Mouse (Mus musculus) kidney, embryonic 14.5 days (tissue): ENCODE measurements around the gene Coil. TPM values are rescaled to one million over a fixed set of nuclear protein-coding genes. Genes with fewer than 3 reads are reported as not detected.

ENCODE experiments used
- ATAC-seq: fragments of 200-750 bp; cut with Nextera tagmentation; 2 replicates; pipeline ENCODE4 v1.8.0; 2017; ENCODE audit warnings: moderate number of reproducible peaks, mild to moderate bottlenecking, moderate TSS enrichment, moderate library complexity; ENCODE audit not compliant: low FRiP score, low TSS enrichment
- H3K27ac ChIP-seq: fragments of 300-500 bp; sonication (generic); 2 replicates; pipeline ENCODE4 v1.5.1; 2014; ENCODE audit warnings: low read depth, mild to moderate bottlenecking, low read length, moderate library complexity, mixed read lengths
- H3K27me3 ChIP-seq: fragments of 300-500 bp; sonication (generic); 2 replicates; pipeline ENCODE4 v1.6.1; 2014; ENCODE audit warnings: mild to moderate bottlenecking, low read length; ENCODE audit not compliant: control insufficient read depth, insufficient read depth
- H3K36me3 ChIP-seq: fragments of 300-500 bp; sonication (generic); 2 replicates; pipeline ENCODE4 v1.6.1; 2014; ENCODE audit warnings: low read length, mixed read lengths; ENCODE audit not compliant: control insufficient read depth, insufficient read depth
- H3K4me1 ChIP-seq: fragments of 300-500 bp; sonication (generic); 2 replicates; pipeline ENCODE4 v1.6.1; 2014; ENCODE audit warnings: low read length, mixed read lengths; ENCODE audit not compliant: control insufficient read depth, insufficient read depth
- H3K4me2 ChIP-seq: fragments of 300-500 bp; sonication (generic); replicated peaks from 2 replicates; pipeline ENCODE4 v1.6.1; 2014; ENCODE audit warnings: low read depth, mild to moderate bottlenecking, low read length
- H3K4me3 ChIP-seq: fragments of 300-500 bp; sonication (generic); 2 replicates; pipeline ENCODE4 v1.5.1; 2014; ENCODE audit warnings: mild to moderate bottlenecking, low read length
- H3K9ac ChIP-seq: fragments of 300-500 bp; sonication (generic); 2 replicates; pipeline ENCODE4 v1.6.1; 2014; ENCODE audit warnings: low read depth, mild to moderate bottlenecking, low read length, moderate library complexity
- H3K9me3 ChIP-seq: fragments of 300-500 bp; sonication (generic); 2 replicates; pipeline ENCODE4 v1.6.1; 2016; ENCODE audit warnings: low read length; ENCODE audit not compliant: control insufficient read depth
- WGBS: fragments of 180-500 bp; shearing (Covaris S2); extraction: QIAGEN DNeasy Blood & Tissue Kit; methylation state at CpG from one replicate; pipeline ENCODE4 v1.1.7; 2014; 5-methylcytosine and 5-hydroxymethylcytosine counted together
- polyA plus RNA-seq: library from polyadenylated mRNA; unstranded; fragments of >200 nt; fragmentation: Nextera tagmentation; extraction: Ambion mirVana; gene quantifications from 2 replicates; pipeline ENCODE4 v1.2.1, GENCODE M21; 2014

Gene Coil
- 12.1 and 14.5 TPM in 2 replicates for polyA plus RNA-seq

- WGBS, result 34% methylated on average over 2 of the region's 2 CpGs
- H3K27me3 ChIP-seq, result no peaks in the 10 kb centered on the region
- ATAC-seq, result no peak
- H3K9ac ChIP-seq, result no peak within 1 kb of the TSS
- H3K4me3 ChIP-seq, result no peak within 1 kb of the TSS
- H3K4me2 ChIP-seq, result no peak within 1 kb of the TSS
- H3K4me1 ChIP-seq, result peaks cover 6% of the 10 kb centered on the region; the same call in 1 of the 2 replicates
- H3K27ac ChIP-seq, result no peak within 1 kb of the TSS
- no peaks in the 10 kb centered on the region for H3K9me3 ChIP-seq
- H3K36me3 ChIP-seq, result no peaks in the 10 kb centered on the region
Observed at GRCm38 (mm10) chr11:88970202-88970732, at the start of gene Coil. Gene Coil, plus strand, starts transcription at chr11:88970252.

- no peak overlapping the region for H3K9ac ChIP-seq
- no peak overlapping the region for H3K4me2 ChIP-seq
- no peaks in the 10 kb centered on the region for H3K9me3 ChIP-seq
- H3K27me3 ChIP-seq, result no peaks in the 10 kb centered on the region
- 67% methylated on average over 5 of the region's 5 CpGs for WGBS
- no peak for ATAC-seq
- H3K4me3 ChIP-seq, result no peak overlapping the region
- H3K36me3 ChIP-seq, result peaks cover 32% of the 10 kb centered on the region
- no peak overlapping the region for H3K27ac ChIP-seq
- H3K4me1 ChIP-seq, result no peaks in the 10 kb centered on the region
Observed at GRCm38 (mm10) chr11:88926566-88926965, 43.5 kb upstream of the Coil start.

- WGBS, result 81% methylated on average over 14 of the region's 14 CpGs
- peaks cover 42% of the 10 kb centered on the region for H3K36me3 ChIP-seq
- H3K4me1 ChIP-seq, result no peaks in the 10 kb centered on the region
- H3K4me2 ChIP-seq, result no peak overlapping the region
- no peak overlapping the region for H3K9ac ChIP-seq
- no peaks in the 10 kb centered on the region for H3K9me3 ChIP-seq
- no peak overlapping the region for H3K4me3 ChIP-seq
- no peak overlapping the region for H3K27ac ChIP-seq
- H3K27me3 ChIP-seq, result no peaks in the 10 kb centered on the region
- no peak for ATAC-seq
Observed at GRCm38 (mm10) chr11:88931692-88932530, 38.1 kb upstream of the Coil start.

- Histone ChIP-seq H3K27ac (no peak overlapping the region), H3K4me1 (no peaks in the 10 kb centered on the region), H3K27me3 (no peaks in the 10 kb centered on the region), H3K9ac (no peak overlapping the region), H3K4me2 (no peak overlapping the region), H3K9me3 (no peaks in the 10 kb centered on the region), H3K36me3 (peaks cover 39% of the 10 kb centered on the region), H3K4me3 (no peak overlapping the region)
- ATAC-seq, result no peak
- 93% methylated on average over 9 of the region's 9 CpGs for WGBS
Observed at GRCm38 (mm10) chr11:88933030-88933429, 37.0 kb upstream of the Coil start.

GRCm38 (mm10) chr11:88934089-88935000, 35.7 kb upstream of the Coil start:
- Histone ChIP-seq H3K9ac (no peak overlapping the region), H3K27ac (no peak overlapping the region), H3K4me1 (no peaks in the 10 kb centered on the region), H3K36me3 (peaks cover 30% of the 10 kb centered on the region), H3K27me3 (no peaks in the 10 kb centered on the region), H3K9me3 (no peaks in the 10 kb centered on the region), H3K4me2 (no peak overlapping the region), H3K4me3 (no peak overlapping the region)
- no peak for ATAC-seq
- WGBS, result 89% methylated on average over 19 of the region's 19 CpGs

GRCm38 (mm10) chr11:88937886-88938285, 32.2 kb upstream of the Coil start:
- Histone ChIP-seq H3K27me3 (no peaks in the 10 kb centered on the region), H3K9ac (no peak overlapping the region), H3K4me3 (no peak overlapping the region), H3K27ac (no peak overlapping the region), H3K36me3 (peaks cover 37% of the 10 kb centered on the region), H3K4me1 (no peaks in the 10 kb centered on the region), H3K4me2 (no peak overlapping the region), H3K9me3 (no peaks in the 10 kb centered on the region)
- ATAC-seq, result no peak
- 88% methylated on average over 2 of the region's 2 CpGs for WGBS

GRCm38 (mm10) chr11:88938770-88939169, 31.3 kb upstream of the Coil start:
- Histone ChIP-seq H3K4me3 (no peak overlapping the region), H3K4me1 (no peaks in the 10 kb centered on the region), H3K27me3 (no peaks in the 10 kb centered on the region), H3K27ac (no peak overlapping the region), H3K9ac (no peak overlapping the region), H3K36me3 (peaks cover 31% of the 10 kb centered on the region), H3K4me2 (no peak overlapping the region), H3K9me3 (no peaks in the 10 kb centered on the region)
- WGBS, result 100% methylated on average over 2 of the region's 2 CpGs
- ATAC-seq, result no peak

GRCm38 (mm10) chr11:88939634-88940033, 30.4 kb upstream of the Coil start:
- ATAC-seq, result no peak
- Histone ChIP-seq H3K9ac (no peak overlapping the region), H3K4me3 (no peak overlapping the region), H3K27me3 (no peaks in the 10 kb centered on the region), H3K4me1 (no peaks in the 10 kb centered on the region), H3K4me2 (no peak overlapping the region), H3K27ac (no peak overlapping the region), H3K9me3 (no peaks in the 10 kb centered on the region), H3K36me3 (peaks cover 26% of the 10 kb centered on the region)
- 91% methylated on average over 4 of the region's 4 CpGs for WGBS
